9 mouse cellular contexts compared by ENCODE assay signal in genomic region chr11:44581277-44581683, GRCm38 (mm10). TPM values are rescaled to one million over a fixed set of nuclear protein-coding genes. Genes with fewer than 3 reads are reported as not detected.
DNase-seq lines count a peak whose midpoint lies in the region; ATAC-seq and TF ChIP-seq lines count a peak whose summit lies in the region.
"Had no signal": no experiment of that assay in that cellular context is flagged by ENCODE, and none has a peak within 500 bp of the region (broad histone marks: within the 10 kb centered on the region; RNA-seq: fewer than 3 reads in every experiment).

No protein-coding gene starts in this region.

- no peaks in the 10 kb centered on the region for H3K36me3 ChIP-seq in kidney, embryonic 15.5 days
- no peaks in the 10 kb centered on the region for H3K36me3 ChIP-seq in heart, embryonic 15.5 days
- H3K36me3 ChIP-seq in liver, embryonic 14.5 days (replicated peaks; ENCODE audit: control insufficient read depth, insufficient read depth, low read depth) = no peaks in the 10 kb centered on the region
- H3K36me3 ChIP-seq in spleen, adult 2 months (ENCODE audit: control insufficient read depth, insufficient read depth, low read length) = no peaks in the 10 kb centered on the region

- H3K9me3 ChIP-seq in kidney, embryonic 15.5 days (replicated peaks) = no peaks in the 10 kb centered on the region
- H3K9me3 ChIP-seq in heart, embryonic 15.5 days (replicated peaks) = no peaks in the 10 kb centered on the region
- H3K9me3 ChIP-seq in liver, embryonic 14.5 days (ENCODE audit: control insufficient read depth, low read length) = no peaks in the 10 kb centered on the region

- H3K27ac ChIP-seq in kidney, embryonic 15.5 days = no peak overlapping the region
- no peak overlapping the region for H3K27ac ChIP-seq in heart, embryonic 15.5 days
- H3K27ac ChIP-seq in liver, embryonic 14.5 days = no peak overlapping the region
- peak overlapping the region; percentile 6; the same call in 1 of the 2 replicates for H3K27ac ChIP-seq in spleen, adult 2 months (ENCODE audit: insufficient read depth, low read length)

- no peak overlapping the region for H3K4me3 ChIP-seq in kidney, embryonic 15.5 days (replicated peaks)
- no peak overlapping the region for H3K4me3 ChIP-seq in heart, embryonic 15.5 days
- H3K4me3 ChIP-seq in liver, embryonic 14.5 days (ENCODE audit: insufficient read depth in 1 of 2, low read depth in 2 of 2, low read length in 2 of 2) = no peak overlapping the region
- peak overlapping the region; percentile 42; the same call in 1 of the 2 replicates for H3K4me3 ChIP-seq in spleen, adult 2 months (ENCODE audit: extremely low read depth, insufficient read depth, insufficient read length)
- H3K4me3 ChIP-seq: erythroblast, embryonic 14.5 days had no signal

- WGBS in kidney, embryonic 15.5 days = 29% methylated on average over 11 of the region's 11 CpGs
- 26% methylated on average over 11 of the region's 11 CpGs for WGBS in heart, embryonic 15.5 days
- WGBS in liver, embryonic 14.5 days (ENCODE audit: insufficient replicate concordance) = 7% methylated on average over 11 of the region's 11 CpGs
- 5% methylated on average over 11 of the region's 11 CpGs for WGBS in spleen, adult 2 months

- TF ChIP-seq CTCF in liver, embryonic 14.5 days (IDR thresholded peaks at IDR 0.05; ENCODE audit: low read depth) = peak; percentile 76
- TF ChIP-seq CTCF in spleen, adult 2 months (IDR thresholded peaks at IDR 0.05; ENCODE audit: extremely low read depth, insufficient read depth, insufficient read length, insufficient replicate concordance) = peak; percentile 72; the same call in 1 of the 2 replicates

- TF ChIP-seq POLR2A in spleen, adult 2 months (IDR thresholded peaks at IDR 0.05; ENCODE audit: low read depth, low read length) = no peak

- H3K27me3 ChIP-seq in kidney, embryonic 15.5 days = no peaks in the 10 kb centered on the region
- H3K27me3 ChIP-seq in heart, embryonic 15.5 days = no peaks in the 10 kb centered on the region
- no peaks in the 10 kb centered on the region for H3K27me3 ChIP-seq in liver, embryonic 14.5 days (ENCODE audit: control insufficient read depth, insufficient read depth, low read length)
- no peaks in the 10 kb centered on the region for H3K27me3 ChIP-seq in spleen, adult 2 months (ENCODE audit: control insufficient read depth, insufficient read depth, low read length)

- H3K4me1 ChIP-seq in kidney, embryonic 15.5 days = no peaks in the 10 kb centered on the region
- H3K4me1 ChIP-seq in heart, embryonic 15.5 days (replicated peaks) = no peaks in the 10 kb centered on the region
- H3K4me1 ChIP-seq in liver, embryonic 14.5 days (replicated peaks; ENCODE audit: control insufficient read depth in 2 of 2, insufficient read depth in 2 of 2, low read length in 1 of 2) = no peaks in the 10 kb centered on the region; a peak in 1 of 4 replicates
- peaks cover 5% of the 10 kb centered on the region; the same call in 1 of the 2 replicates for H3K4me1 ChIP-seq in spleen, adult 2 months (ENCODE audit: control insufficient read depth, insufficient read depth, insufficient read length)

- no peak overlapping the region for H3K9ac ChIP-seq in kidney, embryonic 15.5 days
- H3K9ac ChIP-seq in heart, embryonic 15.5 days = no peak overlapping the region
- H3K9ac ChIP-seq in liver, embryonic 14.5 days (replicated peaks) = no peak overlapping the region

- DNase-seq in kidney, adult 18-20 months = peak; percentile 57
- peak; percentile 69 for DNase-seq in T-cell, adult 2 months (ENCODE audit: low spot score)
- peak; percentile 37 to 57 for DNase-seq in cerebellum, postnatal 25 days
- peak; percentile 27 to 45 (median 29) for DNase-seq in liver, embryonic 14.5 days (ENCODE audit: low read depth in 3 of 3, low spot score in 3 of 3)
- DNase-seq in spleen, adult 2 months (ENCODE audit: low read depth in 1 of 2, low spot score in 2 of 2) = peak; percentile 63 to 65
- no peak for DNase-seq in right cerebral cortex, postnatal 14 days

- H3K4me2 ChIP-seq in kidney, embryonic 15.5 days = no peak overlapping the region
- 0 out of 2 replicates have a peak overlapping the region, but pooled peaks have one; percentile 1 for H3K4me2 ChIP-seq in heart, embryonic 15.5 days
- 0 out of 2 replicates have a peak overlapping the region, but pooled peaks have one; percentile 18 for H3K4me2 ChIP-seq in liver, embryonic 14.5 days (ENCODE audit: low read depth)

- no peak; the same call in 1 of the 2 replicates for ATAC-seq in kidney, embryonic 15.5 days (replicated peaks; ENCODE audit: low FRiP score)
- no peak for ATAC-seq in heart, embryonic 15.5 days (replicated peaks; ENCODE audit: insufficient number of reproducible peaks, insufficient read depth, low FRiP score, low read depth)
- ATAC-seq in liver, embryonic 14.5 days (ENCODE audit: insufficient read depth) = peak; percentile 48; the same call in 1 of the 2 replicates

- no peak for TF ChIP-seq EP300 in liver, embryonic 14.5 days (IDR thresholded peaks at IDR 0.05; ENCODE audit: low read depth)

RNA-seq across cellular contexts. Expression of gene Ebf1, which starts 35.8 kb away (rescaled TPM):
- 22.8 and 24.1 TPM in 2 replicates for polyA plus RNA-seq in kidney, embryonic 15.5 days (2015; fragmentation: Nextera tagmentation; extraction: Ambion mirVana)
- 16.6 and 16.8 TPM in 2 replicates for polyA plus RNA-seq in heart, embryonic 15.5 days (2015; fragmentation: Nextera tagmentation; extraction: Ambion mirVana)
- polyA plus RNA-seq in liver, embryonic 14.5 days (2012; rRNA removed) = 0.19 and 0.20 TPM in 2 replicates
- polyA plus RNA-seq in liver, embryonic 14.5 days (2014; fragmentation: Nextera tagmentation; extraction: Ambion mirVana) = 0.27 and 0.34 TPM in 2 replicates
- polyA plus RNA-seq in spleen, adult 2 months (2012; rRNA removed) = 26.6 and 40.1 TPM in 2 replicates
- polyA plus RNA-seq: erythroblast, embryonic 14.5 days had no signal

Comparison
In these comparisons a context has a peak if more than half of its experiments do, and no peak if none do; other contexts are left out.
1. RNA of gene Ebf1, which starts 35.8 kb away (polyA plus RNA-seq): 26.6 to 40.1 TPM in spleen, adult 2 months, 22.8 to 24.1 TPM in kidney, embryonic 15.5 days and 16.6 to 16.8 TPM in heart, embryonic 15.5 days; 0.19 to 0.34 TPM in liver, embryonic 14.5 days; every median in the first group is over 10 times any median in the second.